Mouse (Mus musculus) limb, embryonic 15.5 days (tissue): Measurements from ENCODE around the gene Cplx1. TPM values are rescaled to one million over a fixed set of nuclear protein-coding genes. Genes with fewer than 3 reads are reported as not detected.
"Not testable (repeated sequence)": the region's sequence is repeated elsewhere in the genome, so short reads cannot be mapped to it uniquely, and the experiment has no call there.

ENCODE experiments used
- ATAC-seq: fragments of 200-750 bp; cut with Nextera tagmentation; 2 replicates; pipeline ENCODE4 v1.8.0; 2017; ENCODE audit warnings: low read depth, moderate TSS enrichment; ENCODE audit not compliant: insufficient number of reproducible peaks, low FRiP score, low TSS enrichment
- H3K27ac ChIP-seq: fragments of 300-500 bp; sonication (generic); 2 replicates; pipeline ENCODE4 v1.5.1; 2015; ENCODE audit warnings: moderate library complexity, mild to moderate bottlenecking, inconsistent platforms
- H3K27me3 ChIP-seq: fragments of 300-500 bp; sonication (generic); 2 replicates; pipeline ENCODE4 v1.6.1; 2015; ENCODE audit warnings: inconsistent platforms
- H3K36me3 ChIP-seq: fragments of 300-500 bp; sonication (generic); 2 replicates; pipeline ENCODE4 v1.6.1; 2015; ENCODE audit warnings: inconsistent platforms
- H3K4me1 ChIP-seq: fragments of 300-500 bp; sonication (generic); 2 replicates; pipeline ENCODE4 v1.6.1; 2015; ENCODE audit warnings: inconsistent platforms
- H3K4me2 ChIP-seq: fragments of 300-500 bp; sonication (generic); 2 replicates; pipeline ENCODE4 v1.6.1; 2015; ENCODE audit warnings: mild to moderate bottlenecking, inconsistent platforms
- H3K4me3 ChIP-seq: fragments of 300-500 bp; sonication (generic); 2 replicates; pipeline ENCODE4 v1.5.1; 2015; ENCODE audit warnings: mild to moderate bottlenecking, inconsistent platforms
- H3K9ac ChIP-seq: fragments of 300-500 bp; sonication (generic); 2 replicates; pipeline ENCODE4 v1.6.1; 2015; ENCODE audit warnings: inconsistent platforms
- H3K9me3 ChIP-seq: fragments of 300-500 bp; sonication (generic); 2 replicates; pipeline ENCODE4 v1.6.1; 2016; ENCODE audit warnings: inconsistent platforms
- WGBS: fragments of 180-500 bp; shearing (Covaris S2); methylation state at CpG from one replicate; pipeline ENCODE4 v1.1.7; 2015; 5-methylcytosine and 5-hydroxymethylcytosine counted together
- polyA plus RNA-seq: library from polyadenylated mRNA; unstranded; fragments of >200 nt; fragmentation: Nextera tagmentation; extraction: Ambion mirVana; gene quantifications from 2 replicates; pipeline ENCODE4 v1.2.1, GENCODE M21; 2015

The Cplx1 gene
- polyA plus RNA-seq, 1 experiment from 2014 or later: 0.64 TPM

- H3K36me3 ChIP-seq: peaks cover 83% of the 10 kb centered on the region
- no peak overlapping the region for H3K4me3 ChIP-seq
- H3K27ac ChIP-seq: no peak overlapping the region
- H3K4me1 ChIP-seq: no peaks in the 10 kb centered on the region
- 91% methylated on average over 18 of the region's 18 CpGs for WGBS
- no peaks in the 10 kb centered on the region for H3K27me3 ChIP-seq
- H3K9me3 ChIP-seq: no peaks in the 10 kb centered on the region
- H3K9ac ChIP-seq: no peak overlapping the region
- no peak overlapping the region for H3K4me2 ChIP-seq
- ATAC-seq: no peak
Measured at GRCm38 (mm10) chr5:108502286-108502685, 47.5 kb downstream of the Cplx1 start.

GRCm38 (mm10) chr5:108501573-108501972, 48.3 kb downstream of the Cplx1 start:
- Histone ChIP-seq H3K4me2 (no peak overlapping the region), H3K9me3 (no peaks in the 10 kb centered on the region), H3K27ac (no peak overlapping the region), H3K27me3 (no peaks in the 10 kb centered on the region), H3K9ac (no peak overlapping the region), H3K4me1 (no peaks in the 10 kb centered on the region), H3K36me3 (peaks cover 89% of the 10 kb centered on the region), H3K4me3 (no peak overlapping the region)
- ATAC-seq: no peak
- WGBS: 94% methylated on average over 1 of the region's 1 CpGs

GRCm38 (mm10) chr5:108486148-108486547, 63.7 kb downstream of the Cplx1 start:
- not testable (repeated sequence) for ATAC-seq, H3K4me3 ChIP-seq
- H3K36me3 ChIP-seq: peaks cover 66% of the 10 kb centered on the region

GRCm38 (mm10) chr5:108485239-108485638, 64.6 kb downstream of the Cplx1 start:
- Histone ChIP-seq H3K27ac (no peak overlapping the region), H3K9me3 (no peaks in the 10 kb centered on the region), H3K4me3 (no peak overlapping the region), H3K4me1 (no peaks in the 10 kb centered on the region), H3K36me3 (peaks cover 60% of the 10 kb centered on the region), H3K4me2 (no peak overlapping the region), H3K9ac (no peak overlapping the region), H3K27me3 (no peaks in the 10 kb centered on the region)
- 97% methylated on average over 2 of the region's 2 CpGs for WGBS
- no peak for ATAC-seq

More at GRCm38 (mm10) chr5:108486148-108486547, 63.7 kb downstream of the Cplx1 start:
- H3K4me1 ChIP-seq, H3K9me3 ChIP-seq, H3K4me2 ChIP-seq, H3K27me3 ChIP-seq, H3K9ac ChIP-seq, H3K27ac ChIP-seq: not testable (repeated sequence)
- 97% methylated on average over 5 of the region's 5 CpGs for WGBS

- Histone ChIP-seq H3K9me3 (no peaks in the 10 kb centered on the region), H3K27ac (no peak overlapping the region), H3K4me3 (no peak overlapping the region), H3K27me3 (no peaks in the 10 kb centered on the region), H3K4me1 (no peaks in the 10 kb centered on the region), H3K36me3 (peaks cover 49% of the 10 kb centered on the region), H3K4me2 (no peak overlapping the region), H3K9ac (no peak overlapping the region)
- ATAC-seq: no peak
- 90% methylated on average over 6 of the region's 6 CpGs for WGBS
Measured at GRCm38 (mm10) chr5:108483006-108483405, 66.8 kb downstream of the Cplx1 start.

GRCm38 (mm10) chr5:108475977-108476376, 73.8 kb downstream of the Cplx1 start:
- H3K9ac ChIP-seq: no peak overlapping the region
- H3K4me3 ChIP-seq: no peak overlapping the region
- no peaks in the 10 kb centered on the region for H3K4me1 ChIP-seq
- H3K27me3 ChIP-seq: no peaks in the 10 kb centered on the region
- no peak overlapping the region for H3K4me2 ChIP-seq
- ATAC-seq: no peak
- WGBS: 92% methylated on average over 3 of the region's 3 CpGs
- peaks cover 75% of the 10 kb centered on the region for H3K36me3 ChIP-seq
- no peak overlapping the region for H3K27ac ChIP-seq
- H3K9me3 ChIP-seq: no peaks in the 10 kb centered on the region

- no peak overlapping the region for H3K9ac ChIP-seq
- WGBS: 90% methylated on average over 4 of the region's 4 CpGs
- peaks cover 70% of the 10 kb centered on the region for H3K36me3 ChIP-seq
Measured at GRCm38 (mm10) chr5:108473737-108474136, 76.1 kb downstream of the Cplx1 start.

GRCm38 (mm10) chr5:108469617-108470016, 80.2 kb downstream of the Cplx1 start:
- H3K9me3 ChIP-seq: no peaks in the 10 kb centered on the region
- no peak overlapping the region for H3K4me2 ChIP-seq
- H3K27me3 ChIP-seq: no peaks in the 10 kb centered on the region
- H3K4me3 ChIP-seq: no peak overlapping the region
- no peak for ATAC-seq
- no peaks in the 10 kb centered on the region for H3K4me1 ChIP-seq
- H3K9ac ChIP-seq: no peak overlapping the region
- H3K27ac ChIP-seq: no peak overlapping the region
- H3K36me3 ChIP-seq: peaks cover 38% of the 10 kb centered on the region
- 48% methylated on average over 7 of the region's 7 CpGs for WGBS

More at GRCm38 (mm10) chr5:108473737-108474136, 76.1 kb downstream of the Cplx1 start:
- Histone ChIP-seq H3K27ac (no peak overlapping the region), H3K4me1 (no peaks in the 10 kb centered on the region), H3K27me3 (no peaks in the 10 kb centered on the region), H3K9me3 (no peaks in the 10 kb centered on the region), H3K4me3 (no peak overlapping the region), H3K4me2 (no peak overlapping the region)
- no peak for ATAC-seq

Other genes with a start within 250 kb of the Cplx1 start
- gene Pigg, start 237.4 kb downstream of the Cplx1 start, polyA plus RNA-seq: 6.7 and 7.0 TPM in 2 replicates
- gene Gm42517, start 182.1 kb downstream of the Cplx1 start, polyA plus RNA-seq: 0.15 TPM in 2 replicates
- gene Pde6b, start 161.6 kb downstream of the Cplx1 start, polyA plus RNA-seq: 0.22 and 0.27 TPM in 2 replicates
- 337 and 365 TPM in 2 replicates for gene Atp5k, start 115.6 kb downstream of the Cplx1 start, polyA plus RNA-seq
- 0.70 and 1.5 TPM in 2 replicates for gene Mfsd7a, start 101.1 kb downstream of the Cplx1 start, polyA plus RNA-seq
- 19.3 and 21.1 TPM in 2 replicates for gene Pcgf3, start 88.8 kb downstream of the Cplx1 start, polyA plus RNA-seq
- 47.9 and 48.8 TPM in 2 replicates for gene Gak, start 79.7 kb upstream of the Cplx1 start, polyA plus RNA-seq
- 27.9 and 30.8 TPM in 2 replicates for gene Tmem175, start 79.7 kb upstream of the Cplx1 start, polyA plus RNA-seq
- 17.8 TPM in 2 replicates for gene Idua, start 110.3 kb upstream of the Cplx1 start, polyA plus RNA-seq
- gene Dgkq, start 119.6 kb upstream of the Cplx1 start, polyA plus RNA-seq: 15.7 and 17.1 TPM in 2 replicates
- 0.56 and 0.81 TPM in 2 replicates for gene Slc26a1, start 125.5 kb upstream of the Cplx1 start, polyA plus RNA-seq
- 32.0 and 36.1 TPM in 2 replicates for gene Fgfrl1, start 142.4 kb upstream of the Cplx1 start, polyA plus RNA-seq
- not detected in 2 replicates for gene Rnf212, start 225.0 kb upstream of the Cplx1 start, polyA plus RNA-seq
- gene Tmed11, start 245.3 kb upstream of the Cplx1 start, polyA plus RNA-seq: not detected in 2 replicates